In the genomic region with DNA sequence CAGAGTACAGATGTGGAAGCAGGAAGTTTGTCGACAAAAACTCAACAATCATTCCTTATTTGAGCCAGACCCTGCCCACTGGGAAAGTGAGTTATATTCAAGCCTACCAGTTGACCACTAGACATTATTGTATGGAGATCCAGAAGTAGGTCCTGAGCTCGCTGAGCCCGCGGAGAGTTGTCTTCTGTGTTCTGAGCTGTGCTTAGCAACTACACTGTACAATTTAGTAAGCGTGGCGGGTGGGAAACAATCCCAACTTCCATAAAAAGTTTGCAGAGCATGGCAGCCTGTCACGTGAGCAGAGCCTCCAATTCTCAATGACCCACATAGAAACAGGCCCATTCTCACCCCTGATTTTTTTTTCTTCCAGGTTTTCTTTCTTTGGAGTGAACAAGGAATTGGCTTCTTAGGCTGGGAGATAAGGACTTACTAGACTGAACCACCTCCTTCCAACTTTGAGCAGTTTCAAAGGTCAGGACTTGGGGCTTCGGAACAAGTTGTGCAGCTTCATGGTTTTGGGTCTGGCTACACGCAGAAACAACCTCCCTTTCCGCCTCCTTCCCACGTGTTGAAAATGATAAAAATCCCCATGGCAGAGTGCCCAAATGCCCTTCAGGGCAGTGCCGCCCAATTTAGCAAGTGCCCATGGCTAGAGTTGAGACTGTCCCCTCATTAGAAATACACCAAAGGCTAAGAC, we compare ENCODE assay signal across 17 mouse cellular contexts. TPM values are rescaled to one million over a fixed set of nuclear protein-coding genes. Genes with fewer than 3 reads are reported as not detected.
A peak's percentile ranks its signal among the peaks of the same experiment; 100 is the strongest.
DNase-seq lines count a peak whose midpoint lies in the region; ATAC-seq and TF ChIP-seq lines count a peak whose summit lies in the region.
"Had no signal": no experiment of that assay in that cellular context is flagged by ENCODE, and none has a peak within 500 bp of the region (broad histone marks: within the 10 kb centered on the region; RNA-seq: fewer than 3 reads in every experiment).

No protein-coding gene starts in this region.

- peak; percentile 12 for DNase-seq in cerebellum, adult 8-10 months
- no peak for DNase-seq in cerebellum, postnatal 4 days (ENCODE audit: low spot score in 2 of 2)
- peak; percentile 18 for DNase-seq in kidney, adult 18-20 months
- DNase-seq in NIH3T3 (ENCODE audit: low read depth) (peak; percentile 3), MN1 (ENCODE audit: low spot score) (no peak)
- DNase-seq: B cell, adult 2 months; kidney, adult 11 months; right cerebral cortex, postnatal 14 days had no signal

- H3K9ac ChIP-seq in kidney, embryonic 15.5 days: no peak overlapping the region
- H3K9ac ChIP-seq: limb, embryonic 13.5 days; liver, embryonic 14.5 days; neural tube, embryonic 13.5 days had no signal

- WGBS in kidney, embryonic 15.5 days: 83% methylated on average over 12 of the region's 12 CpGs
- WGBS in small intestine, adult 2 months: 39% methylated on average over 12 of the region's 12 CpGs

- no peak for TF ChIP-seq CTCF in small intestine, adult 2 months (IDR thresholded peaks at IDR 0.05; ENCODE audit: extremely low read depth, insufficient read length, insufficient replicate concordance, low read depth, low read length)

- no peak overlapping the region for H3K4me2 ChIP-seq in kidney, embryonic 15.5 days

- TF ChIP-seq POLR2A in small intestine, adult 2 months (IDR thresholded peaks at IDR 0.05; ENCODE audit: low read depth, low read length): no peak

- H3K4me1 ChIP-seq in kidney, embryonic 15.5 days: 0 out of 2 replicates have a peak, but pooled peaks cover 4% of the 10 kb centered on the region
- H3K4me1 ChIP-seq in small intestine, adult 2 months (ENCODE audit: control insufficient read depth, insufficient read depth, insufficient read length, low read length): peaks cover 11% of the 10 kb centered on the region; the same call in 1 of the 2 replicates
- H3K4me1 ChIP-seq: limb, embryonic 13.5 days had no signal

- no peaks in the 10 kb centered on the region for H3K9me3 ChIP-seq in kidney, embryonic 15.5 days (replicated peaks)
- H3K9me3 ChIP-seq: limb, embryonic 13.5 days; neural tube, embryonic 13.5 days had no signal

- H3K4me3 ChIP-seq in kidney, embryonic 15.5 days (replicated peaks): no peak overlapping the region
- no peak overlapping the region for H3K4me3 ChIP-seq in small intestine, adult 2 months (ENCODE audit: low read depth, low read length)
- H3K4me3 ChIP-seq: limb, embryonic 13.5 days; neural tube, embryonic 13.5 days had no signal

- 0 out of 2 replicates have a peak, but pooled peaks cover 5% of the 10 kb centered on the region for H3K27me3 ChIP-seq in kidney, embryonic 15.5 days
- no peaks in the 10 kb centered on the region for H3K27me3 ChIP-seq in small intestine, adult 2 months (ENCODE audit: control insufficient read depth, insufficient read depth, low read length)
- H3K27me3 ChIP-seq: megakaryocyte, embryonic 14.5 days; neural tube, embryonic 13.5 days had no signal

- ATAC-seq in kidney, embryonic 15.5 days (replicated peaks; ENCODE audit: low FRiP score): no peak
- ATAC-seq in granulocyte monocyte progenitor cell, adult 5-6 weeks (replicated peaks; ENCODE audit: poor library complexity, severe bottlenecking): no peak
- ATAC-seq: lung, postnatal 0 days had no signal

- no peaks in the 10 kb centered on the region for H3K36me3 ChIP-seq in kidney, embryonic 15.5 days
- H3K36me3 ChIP-seq in small intestine, adult 2 months (ENCODE audit: control insufficient read depth, insufficient read depth, low read length): no peaks in the 10 kb centered on the region

- H3K27ac ChIP-seq in kidney, embryonic 15.5 days: no peak overlapping the region
- 0 out of 2 replicates have a peak overlapping the region, but pooled peaks have one; percentile 21 for H3K27ac ChIP-seq in small intestine, adult 2 months (ENCODE audit: insufficient read depth, low read depth, low read length)
- H3K27ac ChIP-seq: hindbrain, embryonic 14.5 days; limb, embryonic 13.5 days; liver, embryonic 14.5 days; neural tube, embryonic 13.5 days had no signal

RNA-seq across cellular contexts. Expression of a gene that starts 1.3 kb away (rescaled TPM):
- polyA plus RNA-seq in kidney, embryonic 15.5 days (2015; fragmentation: Nextera tagmentation; extraction: Ambion mirVana): 19.8 and 20.9 TPM in 2 replicates
- polyA plus RNA-seq in small intestine, adult 2 months (2012; rRNA removed): 2.5 TPM in 2 replicates
- 5.4 and 5.6 TPM in 2 replicates for total RNA-seq in granulocyte monocyte progenitor cell, adult 5-6 weeks (2014; fragmentation: Nextera tagmentation)
- 5.2 and 6.2 TPM in 2 replicates for total RNA-seq in granulocyte monocyte progenitor cell, adult 5-6 weeks (2017)

RNA-seq across cellular contexts. Expression of a gene that starts 28.3 kb away (rescaled TPM):
- 4.5 and 4.9 TPM in 2 replicates for polyA plus RNA-seq in kidney, embryonic 15.5 days (2015; fragmentation: Nextera tagmentation; extraction: Ambion mirVana)
- polyA plus RNA-seq in small intestine, adult 2 months (2012; rRNA removed): 0.70 and 1.5 TPM in 2 replicates
- 5.1 and 9.6 TPM in 2 replicates for total RNA-seq in granulocyte monocyte progenitor cell, adult 5-6 weeks (2014; fragmentation: Nextera tagmentation)
- total RNA-seq in granulocyte monocyte progenitor cell, adult 5-6 weeks (2017): 9.6 and 12.2 TPM in 2 replicates

Comparison
In these comparisons a context has a peak if more than half of its experiments do, and no peak if none do; other contexts are left out.
1. DNase-seq: peak in cerebellum, adult 8-10 months (single experiment), kidney, adult 18-20 months (single experiment) and NIH3T3 (single experiment); none in cerebellum, postnatal 4 days (0 of 2) and MN1 (single experiment).